In the genomic region with DNA sequence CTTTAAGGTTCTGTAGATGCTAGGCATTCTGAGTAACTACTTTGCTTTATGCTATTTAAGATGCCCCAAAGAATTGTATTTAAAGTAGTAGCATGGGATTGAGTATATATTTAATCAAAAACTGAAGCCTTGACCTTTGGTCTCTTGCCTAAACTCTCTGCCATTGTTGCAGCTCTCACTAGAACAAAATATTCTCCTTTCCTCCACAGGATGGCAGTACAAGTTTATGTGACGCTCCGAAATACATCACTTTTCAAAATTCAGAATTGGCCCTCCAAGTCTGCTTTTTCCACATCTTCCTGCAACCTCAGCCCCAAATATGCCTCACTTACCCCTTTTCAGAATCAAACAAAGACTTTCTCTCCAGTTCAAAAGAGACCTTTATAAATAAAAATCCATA, we compare ENCODE assay signal across 12 mouse cellular contexts.
DNase-seq lines count a peak whose midpoint lies in the region; ATAC-seq and TF ChIP-seq lines count a peak whose summit lies in the region.
"Had no signal": no experiment of that assay in that cellular context is flagged by ENCODE, and none has a peak within 500 bp of the region (broad histone marks: within the 10 kb centered on the region; RNA-seq: fewer than 3 reads in every experiment).

No protein-coding gene starts in this region.

- H3K9me3 ChIP-seq in MEL (replicated peaks; ENCODE audit: insufficient read depth, low read length): no peaks in the 10 kb centered on the region

- H3K4me3 ChIP-seq in MEL (ENCODE audit: control insufficient read depth in 1 of 2, insufficient read depth in 1 of 2, low read depth in 2 of 2, low read length in 2 of 2): no peak overlapping the region

- H3K9ac ChIP-seq in MEL (ENCODE audit: control insufficient read depth, low read depth, low read length, poor library complexity, severe bottlenecking): no peak overlapping the region

- H3K27ac ChIP-seq in MEL (ENCODE audit: control insufficient read depth, low read depth, low read length): no peak overlapping the region

- DNase-seq in layer of hippocampus, adult 9-10 months (ENCODE audit: low spot score): peak; percentile 61
- no peak for DNase-seq in layer of hippocampus, postnatal 25 days (ENCODE audit: extremely low spot score in 1 of 2, low spot score in 1 of 2)
- no peak for DNase-seq in MEL (ENCODE audit: low read depth, low spot score)
- peak; percentile 15 for DNase-seq in R1 (ENCODE audit: low read depth, low spot score)
- DNase-seq in hindlimb bud, embryonic 11.5 days (ENCODE audit: extremely low spot score, low read depth, low spot score): peak; percentile 8
- DNase-seq in T-cell, adult 2 months (ENCODE audit: low spot score): no peak
- DNase-seq: adrenal gland, postnatal 25 days; cerebellum, adult 8-10 months; gastrocnemius, postnatal 25 days; lung, adult 18-20 months had no signal

- H3K27me3 ChIP-seq in MEL (ENCODE audit: control insufficient read depth in 1 of 2, insufficient read depth in 2 of 2, low read length in 2 of 2): no peaks in the 10 kb centered on the region

- TF ChIP-seq EP300 in MEL (IDR thresholded peaks at IDR 0.05; ENCODE audit: low read depth in 1 of 2, low read length in 2 of 2): no peak

- no peaks in the 10 kb centered on the region for H3K79me2 ChIP-seq in MEL (ENCODE audit: control insufficient read depth, insufficient read depth, low read length, poor library complexity)

- no peak for TF ChIP-seq POLR2A in MEL (IDR thresholded peaks at IDR 0.05; ENCODE audit: control insufficient read depth in 1 of 2, insufficient read depth in 1 of 2, low read depth in 1 of 2, low read length in 2 of 2, poor library complexity in 1 of 2)

- H3K36me3 ChIP-seq in MEL (ENCODE audit: control insufficient read depth in 1 of 2, insufficient read depth in 2 of 2, low read length in 2 of 2): peaks cover 0 to 13% of the 10 kb centered on the region in 2 experiments; a peak in 2 of 4 replicates
- H3K36me3 ChIP-seq: G1E had no signal

- ATAC-seq in cerebellum, adult (ENCODE audit: insufficient number of reproducible peaks, low FRiP score, low TSS enrichment): no peak

- peak in 1 of 3 experiments; percentile 31; a peak in 2 of 6 replicates for TF ChIP-seq CTCF in MEL (IDR thresholded peaks at IDR 0.05 in 2 of 3, conservative IDR thresholded peaks at IDR 0.05 in 1 of 3; ENCODE audit: control insufficient read depth in 1 of 3, insufficient read depth in 1 of 3, low read depth in 2 of 3, low read length in 3 of 3, poor library complexity in 1 of 3, severe bottlenecking in 1 of 3)

- TF ChIP-seq RAD21 in MEL (IDR thresholded peaks at IDR 0.05; ENCODE audit: low read depth, low read length): peak; percentile 41

- H3K4me1 ChIP-seq in MEL (ENCODE audit: control insufficient read depth in 1 of 2, insufficient read depth in 2 of 2, low read length in 2 of 2): peaks cover 5 to 7% of the 10 kb centered on the region in 2 experiments

TF ChIP-seq in MEL, 35 proteins besides CTCF, POLR2A, EP300 and RAD21:
- TF ChIP-seq CHD1 (IDR thresholded peaks at IDR 0.05; ENCODE audit: low read depth, low read length) (no peak), NELFE (IDR thresholded peaks at IDR 0.05; ENCODE audit: low read depth, low read length) (no peak), SMC3 (IDR thresholded peaks at IDR 0.05; ENCODE audit: low read depth, low read length) (peak; percentile 19; the same call in 1 of the 2 replicates)

Comparison
In these comparisons a context has a peak if more than half of its experiments do, and no peak if none do; other contexts are left out.
1. DNase-seq: peak in layer of hippocampus, adult 9-10 months (single experiment), R1 (single experiment) and hindlimb bud, embryonic 11.5 days (single experiment); none in layer of hippocampus, postnatal 25 days (0 of 2), MEL (single experiment) and T-cell, adult 2 months (single experiment).